Mouse (Mus musculus): ENCODE data around the gene Eif4a3. TPM values are rescaled to one million over a fixed set of nuclear protein-coding genes. Genes with fewer than 3 reads are reported as not detected.

Gene Eif4a3
- total RNA-seq (2021) = 100 to 1,000 TPM; 117 to 126 TPM
- polyA plus RNA-seq (2012; rRNA removed) = 38.7 and 44.4 TPM in 2 replicates
- long read RNA-seq, transcript Eif4a3-201 (12 exons, 1,509 nt) = major isoform, 141 of 154 reads
- long read RNA-seq, partial matches to known transcripts = 11 of 154 reads
- long read RNA-seq, other reads (novel, unspliced or antisense) = 2 of 154 reads

- DNase-seq = peak; percentile 96
These were observed at the start of gene Eif4a3 for GRCm38 (mm10) chr11:119299391-119300245. Eif4a3 (minus strand) TSS chr11:119300089.

GRCm38 (mm10) chr11:119347125-119347524 lies 47.2 kb upstream of the Eif4a3 start:
- no peak for DNase-seq

GRCm38 (mm10) chr11:119344865-119345264 lies 45.0 kb upstream of the Eif4a3 start:
- no peak for DNase-seq

GRCm38 (mm10) chr11:119344178-119344577 lies 44.3 kb upstream of the Eif4a3 start:
- DNase-seq = no peak

GRCm38 (mm10) chr11:119339637-119340036 lies 39.7 kb upstream of the Eif4a3 start:
- DNase-seq = peak; percentile 77

GRCm38 (mm10) chr11:119339179-119339578 lies 39.3 kb upstream of the Eif4a3 start:
- DNase-seq = no peak

- peak; percentile 91 for DNase-seq
These were observed 38.6 kb upstream of the Eif4a3 start for GRCm38 (mm10) chr11:119338271-119339059.

GRCm38 (mm10) chr11:119331970-119332369 lies 32.1 kb upstream of the Eif4a3 start:
- no peak for DNase-seq

- DNase-seq = no peak
These were observed 30.7 kb upstream of the Eif4a3 start for GRCm38 (mm10) chr11:119330592-119330991.

GRCm38 (mm10) chr11:119325068-119325467 lies 25.2 kb upstream of the Eif4a3 start:
- no peak for DNase-seq

- DNase-seq = no peak
These were observed 22.6 kb upstream of the Eif4a3 start for GRCm38 (mm10) chr11:119322521-119322920.

- DNase-seq = no peak
These were observed 16.8 kb upstream of the Eif4a3 start for GRCm38 (mm10) chr11:119316720-119317119.

- no peak for DNase-seq
These were observed 14.5 kb upstream of the Eif4a3 start for GRCm38 (mm10) chr11:119314252-119314936.

GRCm38 (mm10) chr11:119310621-119311020 lies 10.7 kb upstream of the Eif4a3 start:
- DNase-seq = no peak

GRCm38 (mm10) chr11:119307916-119308315 lies 8.0 kb upstream of the Eif4a3 start:
- DNase-seq = no peak

GRCm38 (mm10) chr11:119307658-119307867 lies 7.7 kb upstream of the Eif4a3 start, which contains the start of gene Card14:
Card14 (plus strand) TSS chr11:119307768.
- DNase-seq = no peak

GRCm38 (mm10) chr11:119306762-119307657 lies 7.1 kb upstream of the Eif4a3 start:
- no peak for DNase-seq

GRCm38 (mm10) chr11:119304904-119305712 lies 5.2 kb upstream of the Eif4a3 start:
- peak; percentile 25 for DNase-seq

- no peak for DNase-seq
These were observed 1.1 kb upstream of the Eif4a3 start for GRCm38 (mm10) chr11:119300986-119301385.

- no peak for DNase-seq
These were observed 502 bp upstream of the Eif4a3 start for GRCm38 (mm10) chr11:119300246-119300935.

All from adrenal gland, adult 2 months (tissue).